Mouse (Mus musculus) thymus, adult 18-20 months (tissue): ENCODE results near the gene Ppa1.

ENCODE experiments used
- DNase-seq, 2 experiments: peaks; one replicate each; pipeline ENCODE4 v3.0.0; 2022; ENCODE audit warnings: mixed read lengths in 2 of 2

Gene Ppa1

GRCm38 (mm10) chr10:61648737-61649645 lies 639 bp downstream of the Ppa1 start:
- no peak for DNase-seq

DNA sequence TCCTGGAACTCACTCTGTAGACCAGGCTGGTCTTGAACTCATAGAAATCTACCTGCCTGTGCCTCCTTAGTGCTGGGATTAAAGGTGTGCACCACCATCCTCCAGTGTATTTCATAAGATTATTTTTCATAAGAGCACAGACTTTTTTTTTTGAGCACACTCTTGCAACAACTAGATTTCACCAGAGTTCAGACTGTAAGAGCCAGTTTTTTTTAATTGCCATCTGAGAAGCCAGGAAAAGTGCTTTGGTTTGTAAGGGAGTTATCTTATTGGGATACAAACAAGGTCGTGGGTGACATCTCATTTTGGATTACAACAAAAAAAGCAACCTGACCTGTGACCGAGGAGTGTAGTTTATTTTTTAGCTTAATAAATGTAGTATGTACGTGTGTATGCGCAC lies 5.8 kb downstream of the Ppa1 start:
- no peak for DNase-seq

DNA sequence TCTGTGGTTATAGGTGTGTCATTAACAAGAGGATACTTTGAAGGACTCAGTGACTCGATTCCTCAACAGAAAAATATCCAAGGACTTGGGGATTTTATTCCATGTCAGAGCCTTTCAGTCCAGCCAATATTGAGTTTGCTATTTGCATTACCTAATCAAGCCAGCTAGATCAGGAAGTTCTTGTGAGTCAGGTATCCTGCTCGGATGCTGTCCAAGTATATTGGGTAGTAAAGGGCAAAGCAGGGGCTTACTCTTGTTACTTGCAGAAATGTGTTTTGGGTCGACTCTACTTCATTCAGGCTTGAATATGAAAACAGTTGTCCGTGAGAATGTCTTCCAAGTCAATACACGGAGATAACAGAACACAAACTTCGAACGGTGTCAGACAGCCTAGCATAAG lies 6.3 kb downstream of the Ppa1 start:
- no peak for DNase-seq

- no peak for DNase-seq
These were observed 6.8 kb downstream of the Ppa1 start for GRCm38 (mm10) chr10:61655188-61655587.

DNA sequence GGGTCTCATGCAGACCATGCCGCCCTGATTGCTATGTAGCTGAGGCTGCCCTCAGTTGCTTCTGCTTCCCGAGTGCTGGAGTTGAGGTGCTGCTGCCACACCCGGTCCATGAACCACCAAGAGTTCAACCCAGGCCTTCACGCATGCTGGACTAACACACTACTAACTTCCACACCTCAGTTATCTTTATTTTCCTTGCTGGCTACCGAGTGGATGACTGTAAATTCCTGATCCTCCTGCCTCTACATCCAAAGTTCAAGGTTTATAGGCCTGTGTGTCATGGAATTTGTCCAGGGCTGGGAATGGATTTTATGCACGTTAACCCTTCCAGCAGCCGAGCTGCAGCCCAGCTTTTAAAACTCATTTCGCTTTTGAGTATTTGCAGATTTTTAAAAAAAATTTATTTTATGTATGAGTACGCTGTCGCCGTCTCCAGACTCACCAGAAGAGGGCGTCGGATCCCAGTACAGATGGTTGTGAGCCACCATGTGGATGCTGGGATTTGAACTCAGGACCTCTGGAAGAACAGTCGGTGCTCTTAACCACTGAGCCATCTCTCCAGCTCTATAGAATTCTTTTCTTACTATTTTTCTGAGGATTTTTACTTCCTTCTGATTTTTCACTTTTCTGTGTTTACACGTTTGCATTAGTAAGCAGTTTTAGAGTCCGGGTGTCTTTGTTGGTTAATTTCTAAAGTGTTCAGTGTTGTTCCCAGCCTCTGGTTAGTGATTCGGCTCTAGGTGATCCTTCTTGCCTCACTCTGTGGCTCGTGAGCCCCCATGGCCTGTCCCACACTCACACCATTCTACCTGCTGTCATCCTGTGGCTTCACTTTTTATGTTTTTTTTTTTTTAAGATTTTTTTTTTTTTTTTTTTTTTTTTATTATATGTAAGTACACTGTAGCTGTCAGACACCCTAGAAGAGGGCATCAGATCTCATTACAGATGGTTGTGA lies 8.9 kb downstream of the Ppa1 start:
- no peak for DNase-seq

- no peak for DNase-seq
These were observed 9.6 kb downstream of the Ppa1 start for GRCm38 (mm10) chr10:61657985-61658384.

- no peak for DNase-seq
These were observed 13.5 kb downstream of the Ppa1 start for GRCm38 (mm10) chr10:61661887-61662286.

GRCm38 (mm10) chr10:61662391-61662988 lies 14.1 kb downstream of the Ppa1 start:
- DNase-seq: no peak

GRCm38 (mm10) chr10:61665111-61665510 lies 16.8 kb downstream of the Ppa1 start:
- DNase-seq: no peak

DNA sequence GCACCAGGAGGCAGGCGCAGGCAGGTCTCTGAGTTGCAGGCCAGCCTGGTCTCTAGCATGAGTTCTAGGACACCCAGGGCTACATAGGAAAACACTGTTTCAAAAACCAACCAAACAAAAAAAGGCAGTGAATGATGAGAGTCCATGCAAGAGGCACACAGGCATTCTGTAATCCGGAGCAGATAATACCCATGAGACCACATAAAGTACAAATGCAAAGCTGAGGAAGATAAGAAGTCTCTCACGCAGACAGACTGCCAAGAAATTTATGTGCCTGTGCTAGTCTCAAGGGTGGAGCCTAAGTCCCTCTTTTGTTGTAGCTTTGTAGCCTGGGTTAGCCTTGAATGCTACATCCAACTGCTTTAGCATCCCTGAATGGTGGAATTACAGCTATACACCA lies 17.3 kb downstream of the Ppa1 start:
- DNase-seq: no peak

DNA sequence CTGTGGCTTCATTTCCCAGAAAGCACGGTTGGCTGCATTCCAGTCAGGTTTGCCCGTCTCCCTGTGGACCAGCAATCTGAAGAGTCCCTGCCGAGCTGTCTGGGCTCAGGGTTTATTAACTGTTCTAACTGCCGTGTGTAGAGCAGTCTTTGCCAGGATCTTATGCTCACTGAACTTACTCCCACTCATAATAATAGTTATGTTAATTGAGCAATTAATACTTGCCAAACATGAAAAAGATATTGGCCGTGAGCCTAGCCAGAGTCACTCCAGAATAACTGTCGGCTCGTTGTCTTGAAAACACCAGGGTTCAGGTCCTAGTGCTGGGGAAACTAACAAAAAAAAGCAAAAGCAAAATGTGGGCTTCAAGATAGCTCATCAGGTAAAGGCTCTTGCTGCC lies 20.9 kb downstream of the Ppa1 start:
- DNase-seq: no peak

DNA sequence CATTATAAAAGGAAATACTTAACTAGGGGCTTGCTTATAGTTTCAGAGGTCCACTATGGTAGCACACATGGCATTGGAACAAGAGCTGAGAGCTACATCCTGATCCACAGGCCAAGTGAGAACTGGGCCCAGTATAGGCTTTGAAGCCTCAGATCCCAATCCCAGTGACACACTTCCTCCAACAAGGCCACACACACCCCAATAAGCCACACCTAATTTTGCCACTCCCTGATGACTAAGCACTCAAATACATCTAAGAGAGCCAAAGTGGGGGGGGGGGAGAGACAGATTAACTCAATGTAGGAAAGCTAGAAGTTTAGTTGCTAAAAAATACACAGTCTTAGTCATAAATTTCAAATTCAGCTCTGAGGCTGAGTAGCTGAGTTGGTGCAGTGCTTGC lies 21.5 kb downstream of the Ppa1 start:
- DNase-seq: no peak

DNA sequence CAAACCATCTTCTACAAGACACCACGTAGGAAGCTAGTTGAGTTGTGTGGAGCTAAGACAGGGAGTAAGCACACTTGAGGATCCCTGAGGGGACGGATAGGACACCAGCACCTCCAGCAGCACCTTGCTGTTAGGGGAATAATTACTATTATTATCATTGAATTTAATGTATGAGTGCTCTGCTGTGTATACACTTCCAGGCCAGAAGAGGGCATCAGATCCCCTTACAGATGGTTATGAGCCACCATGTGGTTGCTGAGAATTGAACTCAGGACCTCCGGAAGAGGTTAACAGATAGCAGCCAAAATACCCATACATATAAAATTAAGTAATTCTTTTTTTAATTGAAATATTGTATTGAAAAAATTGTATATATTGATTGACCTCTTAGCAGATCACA lies 22.4 kb downstream of the Ppa1 start:
- no peak for DNase-seq

- DNase-seq: no peak
These were observed 27.6 kb downstream of the Ppa1 start for GRCm38 (mm10) chr10:61675935-61676334.

DNA sequence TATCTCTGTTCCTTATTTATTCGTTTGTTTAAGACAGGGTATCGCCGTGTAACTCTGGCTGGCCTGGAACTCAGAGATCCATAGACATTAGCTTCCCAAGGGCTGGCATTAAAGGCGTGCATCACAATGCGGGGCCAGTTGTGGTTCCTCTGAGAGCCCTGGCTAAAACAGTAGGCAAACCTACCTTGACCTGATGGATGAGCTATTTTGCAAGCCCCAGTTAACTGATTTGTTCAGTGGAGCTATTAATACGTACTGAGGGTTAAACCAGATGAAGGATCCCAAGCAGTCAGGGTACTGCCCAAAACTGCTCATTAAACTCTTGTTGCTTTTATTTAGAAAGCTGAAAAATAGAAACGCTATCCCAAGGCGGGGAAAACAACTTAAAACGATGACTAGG lies 31.2 kb downstream of the Ppa1 start:
- DNase-seq: no peak

GRCm38 (mm10) chr10:61680015-61680913 lies 31.9 kb downstream of the Ppa1 start, which contains the start of gene Sar1a:
TSS of gene Sar1a (plus strand) at chr10:61680299.
- peak; percentile 96 for DNase-seq

GRCm38 (mm10) chr10:61689405-61689804 lies 41.1 kb downstream of the Ppa1 start:
- no peak for DNase-seq

DNA sequence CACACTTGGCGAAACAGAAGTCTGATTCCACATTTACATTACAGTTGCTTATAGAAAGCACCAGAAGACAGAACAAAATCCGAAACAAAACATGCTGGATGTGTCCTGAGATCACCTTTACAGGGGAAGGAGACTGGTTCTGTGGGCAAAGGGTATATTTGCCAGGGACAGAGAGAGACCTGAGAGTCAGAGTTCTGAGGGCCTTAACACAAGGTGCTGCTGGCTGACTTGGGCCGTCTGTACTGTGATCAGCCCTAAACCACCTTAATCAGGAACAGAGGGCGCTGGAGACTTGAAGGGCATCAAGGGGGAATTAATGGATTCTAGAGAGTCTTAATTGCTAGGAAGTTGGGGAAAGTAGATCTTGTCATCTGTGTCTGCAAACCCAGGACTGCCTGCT lies 45.2 kb downstream of the Ppa1 start:
- no peak for DNase-seq

- peak; percentile 89 to 93 for DNase-seq
These were observed 46.7 kb downstream of the Ppa1 start, which contains the start of gene Tysnd1 for GRCm38 (mm10) chr10:61694870-61695670. TSS of gene Tysnd1 (plus strand) at chr10:61695514.

GRCm38 (mm10) chr10:61695703-61696559 lies 47.6 kb downstream of the Ppa1 start:
- peak in 1 of 2 experiments; percentile 39 for DNase-seq
